Mouse (Mus musculus) cerebellum, adult 9-11 months (tissue): ENCODE results near the gene Atp6v0a1.

Source experiments
- DNase-seq: peaks from one replicate; pipeline ENCODE4 v3.0.0; 2022

Gene Atp6v0a1

DNA sequence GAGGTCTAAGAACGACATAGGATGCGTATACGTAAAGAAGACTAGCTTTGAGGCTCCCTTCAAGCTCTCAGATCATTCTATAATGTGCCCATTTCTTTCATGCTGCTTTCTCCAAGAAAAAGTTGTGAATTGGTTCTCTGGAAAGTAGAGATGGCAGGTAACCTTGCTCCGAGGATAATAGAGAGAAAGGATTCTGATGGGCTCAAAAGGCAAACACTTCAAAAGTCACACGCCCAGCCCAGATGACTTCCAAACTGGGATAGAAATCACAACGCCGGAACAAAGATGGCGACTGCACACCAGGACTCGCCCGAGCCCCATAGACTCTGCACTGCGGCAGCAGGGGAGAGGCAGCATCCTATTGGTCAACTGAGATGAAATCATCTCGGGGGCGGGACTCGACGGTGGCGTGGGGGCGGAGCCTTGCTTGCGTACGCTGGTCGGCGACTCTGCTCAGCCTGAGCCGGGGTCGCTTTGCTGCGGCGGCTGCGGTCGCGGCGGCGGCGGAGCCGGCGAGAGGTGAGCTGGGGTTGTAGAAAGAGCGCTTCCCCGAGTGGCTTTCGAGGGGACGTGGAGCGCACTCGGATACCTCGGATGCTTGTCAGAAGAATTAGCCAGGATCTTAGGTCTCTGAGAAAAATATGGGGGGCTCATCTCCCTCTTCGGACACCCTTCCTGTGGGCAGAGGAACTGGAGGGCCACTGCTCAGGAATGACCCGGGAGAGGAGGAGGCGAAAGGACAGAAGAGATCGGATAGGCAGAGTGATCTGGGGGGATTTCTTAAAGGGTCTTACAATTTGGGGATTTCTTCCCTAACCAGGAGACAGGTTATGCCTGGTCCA, at the start of gene Atp6v0a1:
TSS of gene Atp6v0a1 (plus strand) at position 407 of the 842 bp plus-strand sequence.
- DNase-seq = peak; percentile 98

DNA sequence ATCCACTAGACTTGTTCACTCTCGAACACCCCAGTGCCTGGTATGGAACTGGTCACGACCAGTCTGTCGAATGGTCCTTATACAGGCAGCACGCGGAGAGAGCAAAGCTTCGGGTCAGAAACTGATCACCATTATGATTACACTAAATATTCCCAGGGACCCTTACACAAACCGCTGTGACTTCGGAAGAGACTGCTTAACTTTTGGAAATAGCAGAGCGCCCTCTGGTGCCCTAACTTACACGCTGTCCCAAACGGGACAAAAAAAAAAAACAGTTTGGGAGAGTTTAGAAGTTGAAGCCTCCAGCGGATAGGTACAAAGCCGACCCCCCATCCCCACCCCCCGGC, 49.8 kb upstream of the Atp6v0a1 start:
- peak; percentile 43 for DNase-seq

DNA sequence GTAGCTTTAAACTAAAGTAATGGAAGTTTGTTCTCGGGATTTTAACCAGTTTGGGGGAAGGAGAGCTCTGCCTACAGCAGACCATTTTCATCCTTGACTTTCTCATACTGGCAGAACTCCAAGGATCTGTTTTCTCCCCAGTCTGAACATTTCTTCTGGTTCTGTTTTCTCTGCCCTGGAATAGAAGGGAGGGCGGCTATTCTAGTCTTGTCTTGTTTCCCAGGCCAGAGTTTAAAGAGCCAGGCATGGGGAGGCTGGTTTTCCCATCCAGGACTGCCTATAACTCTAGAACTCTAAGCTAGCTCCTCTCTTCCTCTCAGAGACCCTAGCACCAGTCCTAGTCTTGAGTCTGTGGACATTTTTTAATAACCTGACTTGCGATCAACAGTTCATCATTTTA, 49.4 kb upstream of the Atp6v0a1 start:
- no peak for DNase-seq

DNA sequence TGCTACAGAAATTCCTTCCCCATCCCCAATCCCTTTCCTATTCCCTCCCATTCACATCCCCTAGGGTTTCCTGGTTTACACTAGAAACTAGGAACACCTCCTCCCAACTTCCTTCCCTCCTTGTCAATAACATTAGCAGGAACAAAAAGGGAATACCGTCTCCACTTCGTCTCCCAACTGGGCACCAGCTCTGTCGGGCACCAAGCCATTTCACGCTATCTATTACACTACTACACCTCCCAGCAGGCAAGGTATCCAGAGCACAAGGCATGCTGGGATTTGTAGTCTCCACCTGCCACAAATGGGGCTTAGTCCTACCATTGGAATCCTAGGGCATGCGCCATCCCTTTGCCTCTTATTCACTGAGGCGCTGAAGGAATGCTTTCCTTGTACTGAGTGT, 48.7 kb upstream of the Atp6v0a1 start:
- peak; percentile 70 for DNase-seq

DNA sequence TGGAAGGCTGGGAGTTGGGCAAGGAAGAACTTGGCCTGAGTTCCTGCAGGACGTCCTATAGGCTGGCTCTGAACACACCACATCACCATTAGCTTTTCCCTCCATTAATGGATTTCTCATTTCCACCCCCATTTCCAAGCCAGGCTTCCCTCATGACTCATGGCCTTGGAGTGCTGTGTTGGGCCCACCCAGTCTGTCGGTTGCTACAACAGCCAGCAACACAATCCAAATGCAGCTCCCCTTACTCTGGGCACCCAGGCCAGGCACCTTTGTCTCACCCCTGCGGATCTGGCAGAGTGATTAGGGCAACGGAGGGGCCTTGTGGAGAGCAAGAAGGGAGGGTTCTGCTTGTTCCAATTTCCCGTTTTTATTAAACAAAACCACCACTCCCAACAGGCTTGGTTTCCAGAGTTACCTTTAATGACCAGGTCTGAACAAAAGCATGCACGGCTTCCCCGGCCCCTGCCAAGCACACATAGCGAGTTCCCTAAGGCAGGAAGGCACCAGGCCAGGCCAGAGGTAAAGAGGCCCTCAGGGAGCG, 46.8 kb upstream of the Atp6v0a1 start:
- no peak for DNase-seq

DNA sequence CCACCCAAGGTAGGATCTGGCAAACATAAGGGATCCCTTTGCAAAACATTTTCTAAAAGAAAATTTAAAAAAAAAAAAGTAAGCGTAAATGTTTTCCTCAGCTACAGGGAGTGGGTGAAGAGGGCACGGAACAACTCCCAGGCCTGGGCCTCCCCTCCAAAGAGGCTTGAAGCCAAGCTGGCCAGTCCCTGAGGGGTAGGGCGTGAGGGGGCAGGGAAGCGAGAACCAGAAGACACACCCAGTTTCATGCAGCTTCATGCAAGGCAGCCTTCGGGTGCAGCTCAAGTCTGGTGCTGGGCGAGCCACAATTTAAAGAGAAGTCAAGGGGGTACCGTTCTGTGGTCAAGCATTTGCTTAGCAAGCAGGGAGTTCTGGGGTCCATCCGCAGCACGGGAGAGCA, 45.6 kb upstream of the Atp6v0a1 start:
- DNase-seq = no peak

DNA sequence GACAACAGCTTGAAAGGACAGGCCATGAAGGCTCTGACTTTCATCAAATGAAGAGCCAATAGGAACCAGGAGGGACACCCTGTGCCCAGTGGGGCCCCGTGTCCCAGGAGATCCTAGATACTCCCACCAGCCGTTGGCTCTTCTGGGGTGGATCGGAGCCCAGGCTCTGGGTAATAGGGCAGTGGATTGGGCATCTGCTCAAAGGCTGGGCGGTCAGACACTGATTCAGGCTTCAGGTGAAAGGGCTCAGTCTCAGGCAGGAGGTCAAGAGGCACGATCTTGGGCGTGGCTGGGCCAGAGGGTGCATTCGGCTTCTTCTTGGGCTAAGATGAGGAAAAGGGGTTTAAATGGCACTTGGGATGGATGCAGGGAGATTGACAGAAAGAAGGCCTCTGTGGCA, 45.1 kb upstream of the Atp6v0a1 start:
- no peak for DNase-seq

DNA sequence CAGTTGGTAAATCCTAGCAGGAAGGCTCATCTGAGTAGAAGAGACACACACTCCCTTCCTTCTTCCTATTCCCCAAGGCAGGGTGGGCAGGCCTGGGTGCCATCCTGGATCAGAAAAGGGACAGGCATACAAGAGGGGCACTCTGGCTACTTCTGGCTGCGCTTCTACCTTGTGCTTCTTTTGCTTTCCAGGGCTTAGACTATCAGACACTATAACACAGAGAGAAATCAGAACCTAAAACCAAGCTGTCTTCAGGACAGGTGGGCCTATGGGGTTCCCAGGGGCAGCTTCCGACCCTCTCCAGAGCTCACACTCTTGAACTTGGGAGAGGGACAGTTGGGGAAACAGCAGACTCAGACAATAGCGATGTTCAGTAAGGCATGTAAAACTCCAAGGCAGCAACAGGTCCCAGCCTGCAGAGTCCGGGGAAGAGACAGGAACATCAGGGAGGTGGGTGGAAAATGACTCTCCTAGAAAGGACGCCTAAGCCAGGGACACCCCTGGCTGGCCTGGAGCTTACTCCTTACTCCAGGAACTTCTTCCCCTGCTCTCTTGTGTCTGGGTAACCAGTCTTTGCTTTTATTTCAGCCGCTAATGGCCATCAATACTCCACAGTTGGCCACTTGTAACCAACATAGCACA, 44.2 kb upstream of the Atp6v0a1 start:
- no peak for DNase-seq

DNA sequence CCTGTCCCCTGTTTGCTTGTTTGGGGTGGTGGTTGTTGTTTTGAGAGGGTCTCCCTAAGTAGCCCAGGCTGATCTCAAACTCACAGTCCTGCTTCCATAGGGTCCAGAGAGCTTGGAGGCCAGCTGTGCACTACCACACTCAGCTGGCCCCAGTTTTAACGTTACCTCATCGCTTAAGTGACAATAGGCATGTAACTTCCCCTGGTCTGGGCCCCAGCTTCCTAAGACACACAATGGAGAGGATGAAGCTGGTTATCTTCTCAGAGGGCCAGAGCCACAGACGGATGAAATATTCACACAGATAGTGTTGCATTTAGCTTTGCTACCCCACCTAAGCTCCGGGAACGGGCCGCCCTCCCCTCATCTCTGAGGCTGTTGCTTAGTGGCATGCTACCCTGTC, 43.5 kb upstream of the Atp6v0a1 start:
- DNase-seq = no peak

DNA sequence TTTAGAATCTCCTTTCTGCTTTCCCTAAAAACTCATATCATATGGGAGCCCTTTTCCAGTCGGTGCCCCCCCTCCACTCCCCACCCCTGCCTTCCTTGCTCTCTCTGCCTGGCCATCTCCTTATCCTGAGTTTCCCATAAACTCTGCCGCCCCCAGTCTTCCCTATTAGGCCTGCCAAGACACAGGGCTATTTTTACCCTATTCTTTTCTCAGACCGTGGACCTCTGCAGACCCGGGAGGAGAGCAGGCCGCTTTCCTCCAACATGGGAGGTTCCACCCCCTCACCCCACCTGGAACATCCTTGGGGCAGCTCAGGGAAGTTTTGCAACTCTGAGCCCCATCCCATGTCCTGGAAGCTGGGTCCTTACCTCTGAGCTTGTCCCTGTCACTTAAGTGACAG, 41.9 kb upstream of the Atp6v0a1 start:
- DNase-seq = no peak

DNA sequence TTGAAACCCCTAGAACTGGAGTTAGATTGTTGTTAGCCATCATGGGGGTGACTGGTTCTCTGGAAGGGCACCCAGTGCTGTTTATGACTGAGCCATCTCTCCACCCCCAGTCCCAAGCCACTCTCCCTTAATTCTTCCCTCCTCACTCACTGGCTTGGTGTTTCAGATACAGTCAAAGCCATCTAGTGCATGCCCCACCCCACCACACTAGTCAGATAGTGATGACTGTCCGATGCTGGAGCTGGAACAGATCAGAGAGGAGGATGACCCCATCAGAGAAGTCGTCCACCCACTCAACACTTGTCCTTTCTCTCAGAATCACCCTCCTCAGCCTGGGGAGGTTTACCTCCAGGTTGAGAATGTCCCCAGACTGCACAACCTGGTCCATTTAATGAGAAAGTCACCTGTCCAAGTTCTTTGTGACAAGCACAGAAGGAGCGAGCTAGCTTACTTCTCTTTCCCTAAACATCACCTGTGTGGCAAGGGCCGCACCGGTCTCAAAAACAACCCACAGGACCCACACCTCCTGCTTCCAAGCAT, 41.3 kb upstream of the Atp6v0a1 start:
- DNase-seq = no peak

DNA sequence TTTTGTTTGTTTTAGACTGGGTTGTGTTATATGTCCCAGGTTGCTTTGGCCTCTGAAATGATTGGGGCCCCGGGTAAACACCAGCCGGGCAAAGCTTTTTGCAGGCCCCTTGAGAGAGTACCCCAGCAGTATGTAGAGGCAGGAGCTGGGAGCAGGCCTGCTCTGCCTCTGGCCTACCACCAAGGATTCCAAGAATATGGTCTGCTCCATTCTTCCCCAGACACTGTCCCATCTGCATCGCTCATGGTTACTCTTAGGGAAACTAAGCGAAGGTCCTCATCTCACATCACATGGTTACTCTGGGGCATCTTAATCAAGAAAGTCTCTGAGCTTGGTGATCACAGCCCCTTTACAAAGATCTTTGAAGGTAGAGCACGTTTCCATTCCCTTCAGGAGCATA, 40.8 kb upstream of the Atp6v0a1 start:
- DNase-seq = no peak

DNA sequence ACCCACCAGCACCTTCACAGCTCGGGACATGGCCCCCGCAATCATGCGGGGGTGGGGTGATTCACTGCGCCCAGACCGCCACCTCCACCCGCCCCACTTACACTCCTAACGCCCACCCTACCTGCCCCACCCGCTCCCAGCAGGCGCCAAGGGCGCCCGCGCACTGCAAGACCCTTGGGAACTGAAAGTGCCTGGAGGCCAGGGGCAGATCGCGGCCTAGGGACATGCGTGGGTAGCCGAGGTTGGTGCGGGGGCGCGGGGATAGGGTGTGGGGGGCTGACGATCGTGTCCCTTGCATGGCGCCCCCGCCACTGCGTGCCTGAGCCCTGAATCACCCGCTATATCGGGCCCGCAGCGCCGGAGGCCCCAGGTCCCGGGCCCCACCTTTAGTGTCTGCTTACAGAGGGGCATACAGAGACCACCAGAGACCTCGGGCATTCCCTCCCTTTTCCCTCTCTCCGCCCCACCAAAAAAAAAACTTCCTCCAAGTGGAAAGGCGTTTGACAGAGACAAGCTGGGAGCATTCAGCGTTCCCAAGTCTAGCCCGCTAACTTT, 40.0 kb upstream of the Atp6v0a1 start:
- no peak for DNase-seq

DNA sequence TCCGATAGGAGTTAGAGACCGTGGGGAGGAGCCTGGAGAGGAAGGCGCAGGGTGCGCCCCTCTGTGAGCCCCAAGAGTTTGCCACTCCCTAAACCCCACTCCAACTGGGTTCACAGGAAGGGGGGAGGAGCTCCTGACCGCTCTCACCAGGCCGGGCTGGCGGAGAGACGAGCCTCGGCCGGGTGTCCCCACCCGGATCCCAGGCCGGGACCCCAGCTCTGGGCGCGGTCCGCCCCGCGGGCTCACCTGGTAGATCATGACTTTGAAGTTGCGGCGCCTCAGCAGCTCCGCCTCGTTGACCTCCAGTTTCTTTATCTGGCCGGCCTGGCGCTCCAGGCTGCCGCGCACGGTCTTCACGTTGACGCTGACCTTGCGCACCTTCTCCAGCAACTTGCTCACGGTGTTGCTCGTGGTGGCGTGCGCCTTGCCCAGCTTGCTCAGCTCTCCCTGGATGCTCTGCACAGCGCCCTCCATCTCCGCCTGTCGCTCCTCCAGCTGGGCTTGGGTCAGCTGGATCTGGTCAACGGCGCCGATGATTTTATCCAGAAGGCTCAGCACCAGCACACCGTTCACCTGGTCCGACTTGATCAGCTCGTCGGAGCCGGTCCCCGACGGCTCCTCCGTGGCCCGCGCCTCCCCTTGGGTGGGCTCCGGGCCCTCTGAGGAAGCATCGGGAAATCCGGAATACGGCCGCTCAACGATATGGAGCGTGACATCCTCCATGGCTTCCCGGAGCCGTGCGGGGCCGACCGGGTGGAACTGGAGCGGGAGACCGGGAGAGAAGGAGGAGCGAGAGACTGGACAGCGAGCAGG, 39.3 kb upstream of the Atp6v0a1 start:
- DNase-seq = no peak

DNA sequence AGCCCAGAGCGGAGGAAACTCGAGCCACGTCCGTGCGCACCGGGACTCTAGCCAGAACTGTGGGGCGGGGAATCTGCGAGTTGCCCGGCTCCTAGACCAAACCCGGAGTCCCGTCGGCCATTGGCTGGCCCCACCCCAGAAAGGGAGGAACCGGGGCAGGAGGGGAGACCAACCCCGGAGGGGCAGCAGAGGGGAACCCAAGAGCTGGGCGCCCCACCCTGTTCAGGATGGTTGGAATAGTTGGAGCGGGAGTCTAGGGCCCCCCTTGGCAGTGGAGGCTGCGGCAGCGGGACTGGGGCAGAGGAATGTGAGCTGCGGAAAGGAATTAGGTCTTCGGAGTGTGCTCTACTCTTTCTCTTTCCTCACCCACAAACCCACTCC, 38.7 kb upstream of the Atp6v0a1 start, which contains the start of gene Cavin1:
TSS of gene Cavin1 (minus strand) at position 331 of the 381 bp plus-strand sequence.
- DNase-seq = peak; percentile 65

DNA sequence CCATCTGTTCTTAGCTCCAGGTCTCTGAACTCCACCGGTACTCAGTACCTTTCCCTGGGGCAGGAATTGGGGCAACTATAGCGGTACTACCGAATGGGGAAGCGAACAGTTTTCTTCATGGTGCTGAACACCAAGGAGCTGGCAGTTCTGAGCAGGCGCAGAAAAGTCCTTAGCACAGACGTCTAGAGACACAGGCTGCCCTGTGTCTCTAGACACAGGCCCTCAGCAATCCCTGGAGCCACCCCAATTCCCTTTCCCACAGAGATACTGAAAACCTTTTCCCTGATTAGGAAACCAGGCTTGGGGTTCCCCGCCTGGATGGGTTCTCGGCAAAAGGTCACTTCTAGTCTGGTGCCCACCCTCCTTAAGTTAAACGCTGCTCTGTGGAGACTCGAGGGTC, 37.8 kb upstream of the Atp6v0a1 start:
- DNase-seq = no peak

DNA sequence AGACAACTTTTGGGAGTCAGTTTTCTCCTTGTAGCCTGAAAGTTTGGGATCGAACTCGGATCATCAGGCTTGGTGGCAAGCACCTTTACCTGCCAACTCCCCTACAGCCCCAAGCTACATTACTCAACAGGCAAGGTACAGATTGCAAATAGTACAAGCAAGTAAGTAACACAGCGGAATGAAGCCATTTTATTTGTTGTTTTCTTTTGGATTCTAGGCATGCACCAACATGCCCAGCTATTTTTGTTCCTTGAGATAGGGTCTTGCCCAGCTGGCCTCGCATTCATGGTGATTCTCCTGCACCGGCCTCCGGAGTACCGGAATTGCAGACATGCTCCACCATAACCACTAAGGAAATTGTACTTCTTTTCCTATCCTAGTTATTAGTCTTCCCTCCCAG, 36.0 kb upstream of the Atp6v0a1 start:
- no peak for DNase-seq

DNA sequence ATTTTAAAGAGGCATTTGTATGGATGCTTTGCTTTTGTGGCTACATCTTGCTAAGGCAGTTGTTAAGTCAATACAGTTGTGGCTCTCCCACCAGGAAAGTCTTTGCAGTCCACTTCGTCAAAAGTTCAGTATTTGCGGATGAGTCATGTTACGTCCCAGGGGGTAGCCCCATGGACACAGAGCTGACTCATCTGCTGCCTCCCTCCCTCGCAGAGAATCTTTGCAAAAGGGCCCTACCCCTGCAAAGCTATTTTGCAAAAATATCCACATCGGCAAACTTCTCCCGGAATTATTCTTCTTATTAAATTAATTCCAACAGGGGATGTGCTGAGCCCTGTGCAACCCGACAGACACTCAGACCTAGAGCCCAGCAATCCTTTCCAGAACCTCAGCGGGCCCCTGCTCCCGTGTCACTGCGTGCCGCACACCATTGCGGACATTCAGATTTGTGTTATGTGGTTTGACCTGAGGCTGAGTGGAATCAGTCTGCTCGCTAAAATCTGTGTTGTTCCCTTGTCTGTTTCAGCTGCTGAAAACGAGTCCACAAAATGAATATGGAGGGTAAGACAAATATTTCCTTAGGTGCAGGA, 34.8 kb upstream of the Atp6v0a1 start:
- DNase-seq = no peak

DNA sequence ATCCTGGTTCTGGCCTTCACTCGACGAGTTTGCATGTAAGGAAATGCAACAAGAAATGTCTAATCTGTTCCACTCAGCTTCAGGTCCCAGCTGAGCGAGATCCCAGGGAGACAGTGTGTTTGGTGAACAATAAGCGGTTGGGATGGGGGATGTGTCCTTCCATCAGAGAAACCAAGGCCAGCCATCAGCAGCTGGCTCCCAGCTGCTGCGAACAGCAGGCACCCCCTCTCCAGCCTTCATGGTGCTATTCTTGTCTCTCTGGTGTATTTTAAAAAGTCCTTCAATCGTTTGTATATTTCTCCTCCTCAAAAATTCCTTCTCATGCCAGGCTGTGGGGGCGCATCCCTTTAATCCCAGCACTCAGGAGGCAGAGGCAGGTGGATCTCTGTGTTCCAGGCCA, 34.0 kb upstream of the Atp6v0a1 start:
- no peak for DNase-seq

DNA sequence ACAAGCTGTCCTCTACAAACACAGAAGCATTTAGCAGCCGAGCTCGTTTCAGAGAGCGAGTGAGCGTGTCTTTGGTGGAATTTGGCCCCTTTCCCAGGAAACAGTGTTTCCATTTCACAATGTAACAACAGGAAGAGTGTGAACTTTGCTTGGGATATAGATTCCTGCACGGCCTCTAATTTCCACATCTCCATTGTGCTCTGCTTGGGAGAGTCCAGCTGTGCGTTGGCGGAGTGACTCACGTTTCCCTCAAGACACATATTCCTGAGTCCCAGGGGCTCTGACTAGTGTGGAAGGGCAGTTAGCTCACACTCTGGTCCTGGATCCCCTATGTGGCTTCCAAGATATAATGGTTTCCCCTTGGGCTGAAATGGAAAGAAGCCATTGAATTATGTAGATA, 29.4 kb upstream of the Atp6v0a1 start:
- no peak for DNase-seq

DNA sequence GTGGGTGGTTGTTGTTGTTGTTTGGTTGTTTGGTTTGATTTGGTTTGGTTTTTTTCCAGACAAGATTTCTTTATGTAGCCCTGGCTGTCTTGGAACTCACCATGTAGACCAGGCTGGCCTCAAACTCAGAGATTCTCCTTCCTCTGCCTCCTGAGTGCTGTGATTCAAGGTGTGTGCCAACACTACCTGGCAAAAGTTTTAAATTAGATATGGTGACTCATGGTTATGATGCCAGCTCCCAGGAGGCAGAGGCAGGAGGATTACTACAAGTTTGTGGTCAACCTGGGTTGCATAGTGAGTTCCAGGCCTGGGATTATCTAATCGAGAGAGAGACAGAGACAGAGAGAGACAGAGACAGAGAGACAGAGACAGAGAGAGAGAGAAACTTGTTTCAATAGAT, 28.8 kb upstream of the Atp6v0a1 start:
- no peak for DNase-seq

DNA sequence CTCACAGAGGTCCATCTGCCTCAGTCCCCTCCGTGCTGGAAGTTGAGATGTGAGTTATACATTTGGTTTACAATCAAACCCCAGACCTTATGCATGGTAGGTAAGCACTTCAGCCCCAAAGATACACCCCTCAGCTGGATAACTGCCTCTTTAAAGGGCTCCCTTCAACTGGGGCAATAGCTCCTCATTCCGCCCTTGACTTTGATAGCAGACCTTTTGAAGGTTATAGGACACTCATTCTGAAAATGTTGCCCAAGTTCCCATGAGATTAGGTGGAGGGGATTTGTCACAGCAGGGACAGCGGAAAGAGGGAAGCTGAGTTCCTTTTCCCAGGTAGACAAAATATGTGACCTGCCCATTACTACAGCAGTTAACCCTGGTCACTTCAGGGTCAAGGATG, 28.0 kb upstream of the Atp6v0a1 start:
- no peak for DNase-seq

DNA sequence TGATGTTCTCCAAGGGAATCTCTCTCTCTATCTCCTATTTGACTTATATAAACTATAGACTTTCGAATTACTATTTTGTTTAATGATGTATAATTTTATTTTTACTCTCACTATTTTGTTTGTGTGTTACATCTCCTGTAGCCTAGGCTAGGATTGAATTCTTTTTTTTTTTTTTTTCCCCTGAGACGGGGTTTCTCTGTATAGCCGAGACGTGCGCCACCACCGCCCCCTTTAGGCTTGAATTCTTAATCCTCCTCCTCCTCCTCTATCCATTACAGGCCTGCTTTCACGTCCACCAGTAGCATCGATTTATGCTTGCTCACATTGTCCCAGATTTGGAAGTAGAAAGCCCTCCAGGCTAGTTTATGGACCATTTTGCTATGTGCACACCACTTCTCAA, 27.2 kb upstream of the Atp6v0a1 start:
- DNase-seq = no peak
